Mouse (Mus musculus): Measurements from ENCODE around the gene Hivep2.

Gene Hivep2

DNA sequence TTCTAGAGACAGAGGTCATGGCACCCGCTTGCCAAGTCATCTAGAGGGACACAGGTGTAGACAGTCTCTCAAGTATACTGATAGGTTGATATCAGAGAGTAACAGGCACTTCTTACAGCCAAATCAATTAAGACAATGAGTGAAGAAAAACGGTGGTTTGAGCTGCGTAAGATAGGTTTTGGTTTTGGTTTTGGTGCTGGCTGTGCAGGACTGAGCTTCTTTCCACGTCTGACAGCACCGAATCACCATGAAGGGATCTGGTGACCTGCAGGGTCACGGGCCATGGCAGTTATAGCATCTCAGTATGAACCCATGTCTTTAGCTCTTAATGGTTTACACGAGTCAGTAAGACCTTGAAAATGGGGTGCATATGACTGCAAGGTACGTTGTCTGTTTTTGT, 84.7 kb downstream of the Hivep2 start:
- DNase-seq = no peak

DNA sequence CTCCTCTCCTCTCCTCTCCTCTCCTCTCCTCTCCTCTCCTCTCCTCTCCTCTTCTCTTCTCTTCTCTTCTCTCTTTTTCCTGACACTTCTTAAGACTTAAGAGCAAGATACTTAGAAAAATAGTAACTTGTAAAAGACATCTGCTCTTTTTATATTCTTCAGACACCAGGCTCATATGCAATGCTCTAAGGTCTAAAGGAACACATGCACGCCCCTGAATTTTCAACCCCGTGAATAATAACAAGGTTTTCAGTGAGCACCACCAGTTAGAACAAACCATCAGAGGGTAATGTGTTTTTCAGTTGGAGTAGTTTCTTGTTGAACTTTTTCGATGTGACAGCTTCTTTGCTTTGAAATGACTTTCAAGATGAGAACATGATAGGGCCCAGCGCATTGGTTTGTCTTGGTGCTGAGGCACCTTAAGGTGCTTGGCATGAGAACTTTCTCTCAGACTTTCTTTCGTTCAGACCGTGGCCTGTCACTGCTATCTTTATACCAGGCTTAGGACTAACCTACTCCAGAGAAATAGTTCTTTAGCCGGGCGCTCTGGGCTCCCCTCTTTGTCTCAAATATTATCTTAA, 86.3 kb downstream of the Hivep2 start:
- no peak for DNase-seq

DNA sequence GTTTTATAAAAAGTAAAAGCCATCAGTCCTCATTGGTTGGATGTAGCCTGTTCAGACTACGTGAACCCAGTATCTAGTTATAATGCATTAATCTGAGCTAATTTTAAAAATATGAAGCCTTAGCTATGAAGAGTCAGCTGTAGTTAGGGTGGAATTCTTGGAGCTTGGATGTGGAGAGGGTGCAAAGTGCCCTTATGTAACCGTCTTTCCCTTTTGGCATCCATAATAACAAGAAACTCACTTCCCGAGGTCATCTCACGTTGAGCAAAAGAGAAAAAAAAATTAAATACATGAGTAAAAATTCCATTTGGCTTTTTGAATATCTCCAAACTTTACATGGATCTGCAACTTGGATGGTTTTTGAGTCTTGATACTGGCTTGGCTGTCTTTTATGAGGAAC, 89.0 kb downstream of the Hivep2 start:
- no peak for DNase-seq

DNA sequence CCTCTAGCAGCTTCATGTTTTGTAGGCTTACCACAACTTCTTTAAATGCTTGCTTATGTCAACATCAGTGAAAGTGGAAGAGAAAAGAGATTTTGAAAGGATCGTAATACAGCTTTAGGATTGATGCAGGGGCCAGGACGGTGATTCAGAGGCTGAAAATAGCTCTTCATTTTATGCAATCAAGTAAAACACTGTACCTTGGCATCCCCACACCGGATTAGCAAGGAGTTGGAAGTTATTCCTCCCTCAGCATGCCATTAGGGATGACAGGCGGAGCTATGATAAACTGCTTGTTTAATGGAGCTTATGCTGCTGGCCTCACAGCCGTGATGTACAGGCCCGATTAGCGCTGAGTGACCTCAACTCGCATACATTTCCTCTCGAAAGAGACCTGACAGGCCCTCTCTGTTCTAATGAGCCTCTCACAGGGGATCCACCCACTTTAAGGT, 89.7 kb downstream of the Hivep2 start:
- DNase-seq = peak; percentile 66 to 80

DNA sequence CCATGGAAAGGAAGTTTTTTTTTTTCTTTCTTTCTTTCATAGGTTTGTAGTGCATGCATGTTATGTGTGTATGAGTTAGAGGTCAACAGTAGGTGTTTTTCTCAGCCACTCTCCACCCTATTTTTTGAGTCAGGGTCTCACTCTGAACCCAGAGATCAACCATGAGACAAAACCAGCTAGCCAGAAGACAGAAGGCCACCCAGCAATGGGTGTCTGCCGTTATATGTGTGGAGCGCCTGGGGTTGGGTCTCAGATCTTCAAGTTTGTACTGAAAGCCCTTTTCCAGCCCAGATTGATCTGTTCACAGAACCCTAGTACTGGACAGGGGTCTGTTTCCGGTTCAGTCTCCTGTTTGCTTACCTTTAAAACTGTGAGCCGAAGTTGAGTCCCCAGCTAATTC, 90.2 kb downstream of the Hivep2 start:
- DNase-seq = no peak

DNA sequence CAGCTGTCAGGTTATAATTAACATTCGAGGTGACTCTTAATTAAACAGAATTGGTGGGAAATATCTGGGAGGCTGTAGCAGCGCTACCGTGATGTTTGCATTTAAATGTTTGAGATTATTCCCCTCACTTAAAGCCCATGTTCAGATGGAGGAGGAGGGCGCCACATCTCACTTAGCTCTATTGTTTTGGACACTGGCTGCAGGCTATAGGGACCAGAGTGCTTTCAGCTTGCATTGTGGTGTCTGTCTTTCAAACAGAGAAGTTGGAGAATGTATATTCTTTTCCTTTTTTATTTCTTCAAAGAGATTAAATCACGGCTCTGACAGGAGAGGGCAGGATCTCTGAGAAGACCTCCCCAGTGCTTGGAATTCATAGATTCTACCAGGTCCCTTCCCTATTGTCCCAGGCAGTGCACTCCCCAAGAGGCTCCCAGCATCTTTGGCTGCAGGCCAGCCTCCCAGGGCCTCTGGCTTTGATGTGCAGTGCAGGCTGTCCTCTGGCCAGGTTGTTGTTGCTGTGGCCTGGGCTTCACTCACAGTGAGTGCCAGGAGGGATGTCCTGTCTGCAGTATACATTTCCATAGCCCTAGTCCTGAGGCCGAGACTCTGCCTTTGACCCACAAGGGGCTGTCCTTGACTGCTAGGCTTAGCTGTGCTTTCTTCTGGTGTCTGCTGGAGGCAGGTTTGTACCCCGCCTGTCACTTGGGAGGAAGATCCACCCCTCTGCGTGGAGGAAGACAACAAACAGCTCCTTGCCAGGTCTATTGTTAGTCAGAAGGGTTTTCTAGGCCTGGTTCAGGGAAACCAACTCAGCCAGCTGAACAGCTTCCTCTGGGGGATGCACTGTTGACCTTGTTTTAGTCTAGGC, 90.9 kb downstream of the Hivep2 start:
- DNase-seq = peak; percentile 79 to 86

DNA sequence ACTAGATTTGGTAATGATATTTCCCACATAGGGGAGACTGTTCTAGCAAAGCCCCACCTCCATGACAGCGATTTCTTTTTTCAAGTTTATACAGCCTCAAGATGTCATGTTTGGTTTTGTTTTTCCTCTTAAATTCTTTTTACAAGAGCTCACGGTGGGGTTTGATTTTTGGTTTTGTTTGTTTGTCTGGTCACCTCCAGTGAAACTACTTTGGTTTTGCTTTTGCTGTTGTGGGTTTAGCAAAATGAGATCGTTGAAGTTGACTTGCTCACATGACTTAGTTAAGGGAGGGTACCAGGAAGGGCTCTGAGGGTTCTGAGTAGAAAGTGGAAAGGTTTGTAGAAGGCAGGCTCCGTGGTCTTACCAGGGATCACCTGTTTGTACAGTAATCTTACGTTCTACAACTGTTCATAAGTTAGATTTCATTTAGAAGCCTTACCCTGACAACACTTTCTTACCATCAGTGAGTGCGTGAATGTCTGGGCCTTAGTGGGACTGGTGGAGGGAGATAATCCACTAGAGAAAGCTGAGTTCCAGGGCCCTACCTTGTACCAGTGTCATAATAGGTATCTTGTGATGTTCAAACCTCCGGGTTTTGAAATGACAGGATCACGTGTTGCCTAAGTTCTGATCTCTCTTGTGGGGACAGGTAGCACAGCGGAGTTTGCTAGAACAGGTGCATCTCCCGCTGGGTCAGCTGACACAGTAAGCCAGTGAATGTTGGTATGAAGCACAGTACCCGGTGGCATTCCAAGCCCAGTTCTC, 92.1 kb downstream of the Hivep2 start:
- DNase-seq = no peak

DNA sequence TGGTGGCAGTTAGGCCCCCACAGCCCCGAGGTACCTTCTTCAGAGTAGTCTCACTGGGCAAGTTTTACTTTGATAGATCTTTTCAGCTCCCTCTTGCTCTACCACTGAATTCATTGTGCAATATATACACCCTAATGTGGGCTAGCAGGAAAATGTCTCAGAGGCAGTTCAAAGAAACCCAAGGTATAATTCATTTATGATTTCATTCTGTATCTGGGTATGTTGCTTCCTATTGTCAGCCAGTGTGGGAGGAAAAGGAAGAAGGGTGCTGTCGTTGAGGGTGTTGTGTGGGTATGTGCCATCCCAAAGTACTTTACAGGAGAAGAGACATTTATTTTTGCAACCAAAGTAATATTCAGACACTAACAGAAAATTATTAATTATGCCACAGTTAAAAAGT, 92.9 kb downstream of the Hivep2 start:
- no peak for DNase-seq

DNA sequence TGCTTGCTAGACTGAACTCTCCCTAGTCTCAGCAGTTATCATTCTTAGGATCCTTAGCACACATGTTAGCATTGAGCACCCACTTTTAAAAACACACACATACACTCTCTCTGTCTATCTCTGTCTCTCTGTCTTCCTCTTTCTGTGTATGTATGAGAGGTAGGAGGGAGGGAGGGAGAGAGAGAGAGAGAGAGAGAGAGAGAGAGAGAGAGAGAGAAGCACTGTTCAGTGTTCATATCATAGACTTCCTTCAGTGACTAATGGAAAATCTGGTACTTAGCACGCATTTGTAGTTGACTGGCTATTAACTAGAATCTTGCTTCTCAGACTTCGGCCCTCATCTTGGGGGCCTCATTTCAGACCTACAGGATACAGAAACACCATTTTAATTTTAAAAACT, 93.7 kb downstream of the Hivep2 start:
- no peak for DNase-seq

DNA sequence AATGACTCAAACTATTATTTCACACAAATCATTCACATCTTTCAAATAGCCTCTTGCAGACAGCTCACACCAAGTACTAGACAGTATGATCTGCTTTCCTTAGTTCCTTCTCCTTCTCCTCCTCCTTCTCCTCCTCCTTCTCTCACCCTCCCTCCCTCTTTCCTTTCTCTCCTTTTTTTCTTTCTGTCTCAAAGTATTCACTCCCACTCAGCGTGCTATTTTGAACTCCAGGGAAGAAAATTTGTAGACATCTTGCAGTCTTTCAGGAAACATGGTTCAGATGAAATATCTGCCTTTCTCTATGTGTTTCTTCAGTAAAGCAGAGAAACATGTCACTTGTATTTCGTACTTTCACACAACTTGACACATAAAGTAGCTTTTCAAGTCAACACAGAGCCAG, 94.4 kb downstream of the Hivep2 start:
- DNase-seq = no peak

DNA sequence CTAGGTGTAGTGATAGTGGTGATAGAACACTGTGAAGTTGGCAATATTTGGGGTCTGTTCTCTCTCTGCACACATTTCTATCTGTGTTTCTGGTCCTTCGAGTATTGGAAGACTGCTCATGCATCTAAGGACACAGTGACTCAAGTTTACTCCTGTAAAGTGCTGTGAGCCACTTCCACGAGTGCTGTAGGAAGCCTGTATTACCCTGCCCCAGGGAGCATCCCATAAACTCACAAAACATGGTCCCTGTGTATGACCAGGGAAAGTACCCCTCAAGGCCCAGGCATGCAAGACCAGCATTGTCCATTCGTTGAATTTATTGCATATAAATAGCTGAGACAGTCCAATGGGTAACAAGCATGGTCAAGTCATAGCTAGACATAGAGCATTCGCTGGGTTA, 97.4 kb downstream of the Hivep2 start:
- DNase-seq = no peak

DNA sequence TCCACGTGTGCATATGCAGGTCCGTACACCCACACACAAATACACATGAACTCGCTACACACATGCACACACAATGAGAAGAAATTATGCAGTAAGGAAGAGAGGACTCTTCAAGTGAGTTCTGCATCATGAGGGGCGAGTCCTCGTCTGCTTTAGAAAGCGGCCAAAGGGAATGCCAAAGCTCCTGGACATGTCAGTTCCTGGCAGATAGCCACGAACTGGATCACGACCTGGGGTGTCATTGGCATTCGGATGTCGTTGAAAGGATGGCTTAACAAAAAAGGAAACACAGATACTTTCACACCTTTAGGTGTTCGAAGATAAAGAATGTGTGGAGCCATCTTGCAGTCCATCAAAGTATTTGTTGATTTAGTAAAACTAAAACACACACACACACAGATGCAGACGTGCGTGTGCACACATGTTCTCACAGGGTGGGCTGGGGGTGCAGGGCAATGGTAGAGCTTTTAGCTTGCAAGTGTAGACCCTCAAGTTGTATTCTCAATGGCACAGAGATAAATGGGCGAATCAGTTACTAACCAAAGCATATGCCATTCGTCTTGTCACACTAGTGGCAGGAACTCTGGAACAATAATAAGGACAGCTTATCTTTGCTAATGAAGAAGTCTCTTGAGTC, 99.0 kb downstream of the Hivep2 start:
- peak; percentile 69 to 70 for DNase-seq

DNA sequence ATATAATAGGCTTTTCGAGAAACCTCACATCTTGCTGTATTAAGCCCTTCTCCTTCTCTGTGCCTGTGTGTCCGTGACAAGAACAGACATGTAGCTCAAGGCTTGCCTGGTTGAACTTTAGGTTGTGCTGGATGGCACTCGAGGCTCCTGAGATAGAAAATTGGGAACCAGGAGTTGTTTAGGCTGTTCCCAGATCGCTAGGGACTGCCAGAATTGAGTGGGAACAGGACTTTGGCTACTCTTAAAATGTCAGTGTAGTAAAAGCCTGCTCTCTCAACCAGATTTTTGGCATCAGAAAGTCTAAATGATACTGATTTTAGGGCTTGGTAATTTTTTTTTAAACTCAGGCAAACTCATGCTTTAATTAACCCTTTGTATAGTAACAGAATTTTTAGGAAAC, 101.9 kb downstream of the Hivep2 start:
- no peak for DNase-seq

DNA sequence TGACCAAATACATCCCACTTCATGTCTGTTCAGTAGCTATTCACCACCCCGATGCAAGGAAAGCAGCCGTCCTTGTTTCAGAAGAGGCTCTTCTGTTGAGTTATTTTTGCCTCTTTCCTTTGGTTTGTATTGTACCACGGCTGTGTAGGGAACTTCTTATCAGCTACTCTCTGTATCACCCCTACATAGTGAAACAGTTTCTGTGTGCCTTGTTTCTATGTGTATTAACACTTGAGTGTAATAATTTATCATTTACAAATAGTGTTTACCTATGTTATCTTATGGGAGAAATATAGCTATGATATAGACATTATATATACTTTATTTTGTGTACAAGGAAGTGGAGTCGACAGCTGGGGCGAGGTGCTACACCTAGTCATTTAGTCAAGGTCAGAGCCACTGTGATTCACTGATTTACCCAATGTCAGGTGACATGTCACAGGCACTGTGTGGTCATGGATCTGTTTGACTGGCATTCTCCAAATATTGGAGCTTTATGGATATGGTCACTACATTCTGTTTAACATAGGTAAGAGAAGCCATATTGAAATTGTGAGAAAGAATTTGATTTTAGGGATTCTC, 104.7 kb downstream of the Hivep2 start:
- DNase-seq = no peak

DNA sequence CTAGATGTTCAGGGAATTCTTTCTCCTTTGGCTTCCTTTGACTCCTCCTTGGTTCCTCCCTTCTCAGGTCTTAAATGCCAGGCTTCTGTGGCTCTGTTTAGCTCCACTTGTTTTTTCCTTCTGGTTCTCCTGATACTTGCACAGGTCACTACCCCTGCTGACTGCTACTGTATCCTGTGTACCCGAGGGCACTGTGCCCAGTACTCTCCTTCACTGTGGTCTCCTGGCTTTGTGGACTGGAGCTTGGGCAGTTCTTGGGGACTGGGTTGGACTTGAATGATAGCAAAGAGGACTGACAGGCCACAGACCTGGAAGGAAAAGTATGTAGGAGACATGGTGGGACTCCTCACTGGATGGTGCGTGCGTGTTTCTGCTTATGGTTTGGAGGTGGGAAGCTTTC, 106.6 kb downstream of the Hivep2 start:
- DNase-seq = peak in 1 of 2 experiments; percentile 38

DNA sequence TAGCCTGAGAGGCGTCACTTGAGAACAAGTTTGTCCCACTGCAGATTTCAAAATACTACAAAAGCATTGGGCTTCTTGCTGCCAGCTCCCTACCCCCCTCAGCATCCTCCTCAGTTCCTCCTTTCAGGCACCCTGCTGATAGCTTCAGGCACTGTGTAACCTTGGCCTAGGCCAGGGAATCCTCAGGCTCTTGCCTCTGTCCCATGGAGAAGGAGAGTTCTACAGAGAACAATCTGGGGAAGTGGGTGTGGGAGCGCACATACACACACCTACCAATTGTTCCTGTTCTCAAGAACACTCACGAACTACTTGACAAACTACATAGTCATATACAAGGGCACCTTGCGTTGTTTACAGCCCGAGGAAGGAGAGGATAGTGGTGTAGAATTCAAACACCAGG, 109.9 kb downstream of the Hivep2 start:
- no peak for DNase-seq

DNA sequence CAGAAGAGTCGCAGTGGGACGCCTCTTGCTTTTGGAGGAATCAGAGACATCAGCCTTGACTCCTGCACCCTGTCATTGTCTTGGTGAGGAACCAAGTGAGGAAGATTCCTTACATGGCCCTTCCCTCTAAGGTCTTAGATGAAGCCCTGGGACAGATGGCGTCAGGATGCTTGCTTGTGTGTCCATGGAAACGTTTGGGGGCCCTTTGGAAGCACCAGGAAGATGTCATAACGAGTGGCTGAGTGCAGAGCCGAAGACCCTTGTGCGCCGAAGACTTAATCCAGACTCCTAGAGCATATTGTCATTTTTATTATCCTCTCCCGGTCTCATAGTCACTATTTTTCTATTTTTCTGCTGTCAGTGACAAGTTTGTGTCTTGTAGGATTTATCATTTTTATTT, 111.0 kb downstream of the Hivep2 start:
- DNase-seq = no peak

DNA sequence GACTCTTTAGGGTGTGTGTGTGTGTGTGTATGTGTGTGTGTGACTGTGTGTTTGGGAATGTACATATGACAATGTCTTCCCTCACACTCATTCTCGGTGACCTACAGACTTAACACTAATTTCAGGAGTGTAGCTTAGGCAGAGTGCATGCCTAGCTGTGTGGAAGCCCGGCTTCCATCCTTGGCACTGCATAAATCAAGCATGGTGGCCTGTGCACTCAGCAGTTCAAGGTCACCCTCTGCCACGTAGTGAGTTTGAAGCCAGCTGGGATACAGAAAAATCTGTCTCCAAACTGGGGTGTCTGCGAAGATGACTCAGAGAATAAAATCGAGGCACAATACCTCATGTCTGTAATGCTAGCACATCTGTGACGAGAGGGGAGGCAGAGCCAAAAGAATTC, 115.0 kb downstream of the Hivep2 start:
- no peak for DNase-seq

DNA sequence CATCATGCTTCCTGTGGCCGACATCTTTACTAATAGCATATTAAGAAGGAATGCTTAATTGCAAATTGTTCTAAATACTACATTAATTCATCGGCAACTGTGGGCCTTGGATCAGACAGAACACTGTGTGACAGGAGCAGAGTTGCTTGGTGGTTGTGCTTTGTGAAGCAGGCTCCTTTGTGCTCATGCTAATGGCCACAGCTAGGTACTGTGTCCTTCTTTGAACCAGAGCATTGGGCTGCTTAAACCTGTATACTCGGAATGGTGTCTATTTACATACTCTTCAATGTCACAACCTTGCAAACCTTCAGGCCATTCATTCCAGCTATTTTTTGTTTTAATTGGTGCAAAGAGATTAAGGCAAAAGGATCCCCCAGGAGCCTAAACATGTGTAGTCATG, 115.9 kb downstream of the Hivep2 start:
- DNase-seq = peak in 1 of 2 experiments; percentile 24

DNA sequence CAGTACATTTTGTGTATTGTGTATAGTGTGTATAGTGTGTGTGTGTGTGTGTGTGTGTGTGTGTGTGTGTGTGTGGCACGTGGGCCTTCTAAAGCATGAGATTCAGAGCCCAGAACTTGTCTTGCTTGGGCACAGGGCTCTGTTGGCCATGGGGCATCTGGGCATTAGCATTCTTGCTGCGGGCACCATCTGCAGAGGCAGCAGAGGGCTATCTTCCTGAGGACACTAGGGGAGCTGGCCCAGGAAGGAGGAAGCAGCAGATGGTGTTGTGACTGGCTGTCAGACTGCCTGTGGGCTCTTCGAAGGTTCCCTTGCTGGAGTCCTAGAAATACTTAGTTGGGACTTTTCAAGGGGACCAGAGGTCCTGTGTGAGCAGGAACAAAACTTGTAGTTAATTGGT, 116.4 kb downstream of the Hivep2 start:
- DNase-seq = peak; percentile 82 to 87

DNA sequence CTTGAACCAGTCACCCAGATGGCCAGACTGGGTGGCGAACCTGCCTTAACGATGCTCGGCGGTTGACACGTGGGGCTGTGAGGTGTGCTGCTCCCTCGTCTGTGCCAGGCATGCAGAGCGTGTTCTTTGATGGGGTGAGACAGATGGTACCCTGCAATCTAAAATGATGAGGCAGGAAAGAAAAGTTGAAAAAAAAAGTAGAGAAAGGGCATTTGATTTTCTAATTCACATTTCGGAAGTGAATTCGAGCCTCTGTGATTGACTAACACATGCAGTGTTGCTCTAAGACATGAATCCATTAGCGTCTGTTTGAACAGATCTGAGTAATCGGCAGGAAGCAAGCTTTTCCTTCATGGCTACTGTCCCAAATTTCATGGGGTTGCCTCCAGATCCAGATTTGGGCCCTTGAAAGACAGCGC, 119.4 kb downstream of the Hivep2 start:
- peak; percentile 68 to 78 for DNase-seq

DNA sequence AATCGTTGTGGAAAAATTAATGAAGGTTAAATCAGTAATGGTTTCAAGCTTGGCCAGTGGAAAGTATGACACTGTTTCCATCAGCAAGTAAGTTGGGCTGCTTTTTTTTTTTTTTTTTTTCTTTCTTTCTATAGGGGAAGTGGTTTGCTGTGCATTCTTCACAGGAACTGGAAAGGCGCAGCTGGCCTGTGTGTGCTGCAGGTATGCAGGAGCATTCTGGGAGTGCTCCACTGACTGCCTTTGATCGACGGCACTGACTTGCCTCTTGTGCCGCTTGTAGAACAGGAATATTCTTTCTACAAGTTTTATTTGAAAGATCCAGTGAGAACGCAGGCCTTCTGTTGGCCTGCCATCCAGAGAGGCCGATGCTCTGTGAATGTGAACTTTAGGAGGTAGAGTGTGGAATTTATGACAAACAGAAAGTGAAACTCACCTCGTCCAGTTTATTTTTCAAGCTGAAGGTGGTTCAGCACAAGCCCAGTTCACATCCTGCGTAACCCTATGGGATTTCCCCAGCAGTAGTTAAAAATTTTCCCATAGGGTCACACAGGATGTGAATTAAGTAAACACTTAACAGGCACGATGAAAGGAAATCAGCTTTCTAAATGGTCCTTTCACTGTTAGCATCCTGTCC, 120.1 kb downstream of the Hivep2 start:
- no peak for DNase-seq
